Mouse (Mus musculus): ENCODE measurements at regions not wholly inside any gene's neighbourhood (a gene's known extent, or its start where the extent isn't known, plus 50 kb on each side); places are given as distances from the start of the nearest gene placed in this dataset.

GRCm38 (mm10) chr3:33913470-33913869, 69.4 kb upstream of the Ccdc39 start:
- no peak overlapping the region for H3K4me3 ChIP-seq (ENCODE audit: insufficient read depth, low read depth, low read length)
- 89% methylated on average over 5 of the region's 5 CpGs for WGBS

GRCm38 (mm10) chr3:33914386-33914785, 70.3 kb upstream of the Ccdc39 start:
- DNase-seq, result no peak
- WGBS, result 67% methylated on average over 9 of the region's 9 CpGs
- no peaks in the 10 kb centered on the region for H3K4me1 ChIP-seq (ENCODE audit: control insufficient read depth, insufficient read depth, low read length)
- H3K4me3 ChIP-seq (ENCODE audit: insufficient read depth, low read depth, low read length), result no peak overlapping the region
- TF ChIP-seq POLR2A (IDR thresholded peaks at IDR 0.05; ENCODE audit: low read depth, low read length), result no peak
- TF ChIP-seq CTCF (conservative IDR thresholded peaks at IDR 0.05; ENCODE audit: insufficient read depth, insufficient read length, low read depth, low read length), result no peak
- H3K27ac ChIP-seq (ENCODE audit: insufficient read depth, low read depth, low read length), result no peak overlapping the region
- no peaks in the 10 kb centered on the region for H3K27me3 ChIP-seq (replicated peaks; ENCODE audit: control insufficient read depth, insufficient read depth, low read length)
- H3K36me3 ChIP-seq (ENCODE audit: control insufficient read depth, insufficient read depth, low read length), result no peaks in the 10 kb centered on the region

More at GRCm38 (mm10) chr3:33913470-33913869, 69.4 kb upstream of the Ccdc39 start:
- Histone ChIP-seq H3K36me3 (ENCODE audit: control insufficient read depth, insufficient read depth, low read length) (no peaks in the 10 kb centered on the region), H3K27ac (ENCODE audit: insufficient read depth, low read depth, low read length) (no peak overlapping the region), H3K4me1 (ENCODE audit: control insufficient read depth, insufficient read depth, low read length) (no peaks in the 10 kb centered on the region), H3K27me3 (replicated peaks; ENCODE audit: control insufficient read depth, insufficient read depth, low read length) (no peaks in the 10 kb centered on the region)
- DNase-seq, result no peak
- no peak for TF ChIP-seq POLR2A (IDR thresholded peaks at IDR 0.05; ENCODE audit: low read depth, low read length)
- no peak for TF ChIP-seq CTCF (conservative IDR thresholded peaks at IDR 0.05; ENCODE audit: insufficient read depth, insufficient read length, low read depth, low read length)

GRCm38 (mm10) chr3:33915777-33916176, 71.7 kb upstream of the Ccdc39 start:
- Histone ChIP-seq H3K4me3 (ENCODE audit: insufficient read depth, low read depth, low read length) (no peak overlapping the region), H3K27me3 (replicated peaks; ENCODE audit: control insufficient read depth, insufficient read depth, low read length) (no peaks in the 10 kb centered on the region)
- no peak for DNase-seq

GRCm38 (mm10) chr3:33916318-33916717, 72.2 kb upstream of the Ccdc39 start:
- no peaks in the 10 kb centered on the region for H3K36me3 ChIP-seq (ENCODE audit: control insufficient read depth, insufficient read depth, low read length)
- H3K27ac ChIP-seq (ENCODE audit: insufficient read depth, low read depth, low read length), result no peak overlapping the region
- H3K4me1 ChIP-seq (ENCODE audit: control insufficient read depth, insufficient read depth, low read length), result no peaks in the 10 kb centered on the region
- no peaks in the 10 kb centered on the region for H3K27me3 ChIP-seq (replicated peaks; ENCODE audit: control insufficient read depth, insufficient read depth, low read length)
- WGBS, result 85% methylated on average over 10 of the region's 10 CpGs
- DNase-seq, result no peak
- TF ChIP-seq CTCF (conservative IDR thresholded peaks at IDR 0.05; ENCODE audit: insufficient read depth, insufficient read length, low read depth, low read length) (no peak), POLR2A (IDR thresholded peaks at IDR 0.05; ENCODE audit: low read depth, low read length) (no peak)
- H3K4me3 ChIP-seq (ENCODE audit: insufficient read depth, low read depth, low read length), result no peak overlapping the region

More at GRCm38 (mm10) chr3:33915777-33916176, 71.7 kb upstream of the Ccdc39 start:
- TF ChIP-seq POLR2A (IDR thresholded peaks at IDR 0.05; ENCODE audit: low read depth, low read length) (no peak), CTCF (conservative IDR thresholded peaks at IDR 0.05; ENCODE audit: insufficient read depth, insufficient read length, low read depth, low read length) (no peak)
- no peaks in the 10 kb centered on the region for H3K4me1 ChIP-seq (ENCODE audit: control insufficient read depth, insufficient read depth, low read length)
- no peaks in the 10 kb centered on the region for H3K36me3 ChIP-seq (ENCODE audit: control insufficient read depth, insufficient read depth, low read length)
- no peak overlapping the region for H3K27ac ChIP-seq (ENCODE audit: insufficient read depth, low read depth, low read length)

- H3K27ac ChIP-seq (ENCODE audit: insufficient read depth, low read depth, low read length), result no peak overlapping the region
- no peaks in the 10 kb centered on the region for H3K36me3 ChIP-seq (ENCODE audit: control insufficient read depth, insufficient read depth, low read length)
- no peak overlapping the region for H3K4me3 ChIP-seq (ENCODE audit: insufficient read depth, low read depth, low read length)
- TF ChIP-seq POLR2A (IDR thresholded peaks at IDR 0.05; ENCODE audit: low read depth, low read length) (no peak), CTCF (conservative IDR thresholded peaks at IDR 0.05; ENCODE audit: insufficient read depth, insufficient read length, low read depth, low read length) (no peak)
- WGBS, result 90% methylated on average over 6 of the region's 6 CpGs
- H3K27me3 ChIP-seq (replicated peaks; ENCODE audit: control insufficient read depth, insufficient read depth, low read length), result no peaks in the 10 kb centered on the region
- no peaks in the 10 kb centered on the region for H3K4me1 ChIP-seq (ENCODE audit: control insufficient read depth, insufficient read depth, low read length)
- no peak for DNase-seq
Measured at GRCm38 (mm10) chr3:33916818-33917217, 72.7 kb upstream of the Ccdc39 start.

GRCm38 (mm10) chr3:33918785-33919184, 74.7 kb upstream of the Ccdc39 start:
- H3K27ac ChIP-seq (ENCODE audit: insufficient read depth, low read depth, low read length), result no peak overlapping the region
- H3K4me1 ChIP-seq (ENCODE audit: control insufficient read depth, insufficient read depth, low read length), result no peaks in the 10 kb centered on the region
- no peak for TF ChIP-seq POLR2A (IDR thresholded peaks at IDR 0.05; ENCODE audit: low read depth, low read length)
- TF ChIP-seq CTCF (conservative IDR thresholded peaks at IDR 0.05; ENCODE audit: insufficient read depth, insufficient read length, low read depth, low read length), result peak; percentile 74
- H3K27me3 ChIP-seq (replicated peaks; ENCODE audit: control insufficient read depth, insufficient read depth, low read length), result no peaks in the 10 kb centered on the region
- H3K4me3 ChIP-seq (ENCODE audit: insufficient read depth, low read depth, low read length), result no peak overlapping the region
- H3K36me3 ChIP-seq (ENCODE audit: control insufficient read depth, insufficient read depth, low read length), result no peaks in the 10 kb centered on the region
- WGBS, result 3% methylated on average over 10 of the region's 10 CpGs
- peak; percentile 77 for DNase-seq

GRCm38 (mm10) chr3:33925072-33925471, 81.0 kb upstream of the Ccdc39 start:
- TF ChIP-seq POLR2A (IDR thresholded peaks at IDR 0.05; ENCODE audit: low read depth, low read length) (no peak), CTCF (conservative IDR thresholded peaks at IDR 0.05; ENCODE audit: insufficient read depth, insufficient read length, low read depth, low read length) (no peak)
- 81% methylated on average over 4 of the region's 4 CpGs for whole genome bisulfite sequencing
- H3K36me3 ChIP-seq (ENCODE audit: control insufficient read depth, insufficient read depth, low read length), result no peaks in the 10 kb centered on the region

GRCm38 (mm10) chr3:33955064-33955463, 64.7 kb upstream of the Fxr1 start:
- whole genome bisulfite sequencing, result 2% methylated on average over 6 of the region's 6 CpGs
- no peaks in the 10 kb centered on the region for H3K36me3 ChIP-seq (ENCODE audit: control insufficient read depth, insufficient read depth, low read length)
- no peak overlapping the region for H3K27ac ChIP-seq (ENCODE audit: insufficient read depth, low read depth, low read length)
- H3K4me3 ChIP-seq (ENCODE audit: insufficient read depth, low read depth, low read length), result no peak overlapping the region
- TF ChIP-seq POLR2A (IDR thresholded peaks at IDR 0.05; ENCODE audit: low read depth, low read length) (no peak), CTCF (conservative IDR thresholded peaks at IDR 0.05; ENCODE audit: insufficient read depth, insufficient read length, low read depth, low read length) (no peak)
- DNase-seq, result no peak
- no peaks in the 10 kb centered on the region for H3K4me1 ChIP-seq (ENCODE audit: control insufficient read depth, insufficient read depth, low read length)
- no peaks in the 10 kb centered on the region for H3K27me3 ChIP-seq (replicated peaks; ENCODE audit: control insufficient read depth, insufficient read depth, low read length)

More at GRCm38 (mm10) chr3:33925072-33925471, 81.0 kb upstream of the Ccdc39 start:
- Histone ChIP-seq H3K27me3 (replicated peaks; ENCODE audit: control insufficient read depth, insufficient read depth, low read length) (no peaks in the 10 kb centered on the region), H3K27ac (ENCODE audit: insufficient read depth, low read depth, low read length) (no peak overlapping the region), H3K4me3 (ENCODE audit: insufficient read depth, low read depth, low read length) (no peak overlapping the region), H3K4me1 (ENCODE audit: control insufficient read depth, insufficient read depth, low read length) (no peaks in the 10 kb centered on the region)
- no peak for DNase-seq

Data from kidney, adult 2 months (tissue).